Comparison of ENCODE assay signal across 8 mouse cellular contexts in the genomic region with DNA sequence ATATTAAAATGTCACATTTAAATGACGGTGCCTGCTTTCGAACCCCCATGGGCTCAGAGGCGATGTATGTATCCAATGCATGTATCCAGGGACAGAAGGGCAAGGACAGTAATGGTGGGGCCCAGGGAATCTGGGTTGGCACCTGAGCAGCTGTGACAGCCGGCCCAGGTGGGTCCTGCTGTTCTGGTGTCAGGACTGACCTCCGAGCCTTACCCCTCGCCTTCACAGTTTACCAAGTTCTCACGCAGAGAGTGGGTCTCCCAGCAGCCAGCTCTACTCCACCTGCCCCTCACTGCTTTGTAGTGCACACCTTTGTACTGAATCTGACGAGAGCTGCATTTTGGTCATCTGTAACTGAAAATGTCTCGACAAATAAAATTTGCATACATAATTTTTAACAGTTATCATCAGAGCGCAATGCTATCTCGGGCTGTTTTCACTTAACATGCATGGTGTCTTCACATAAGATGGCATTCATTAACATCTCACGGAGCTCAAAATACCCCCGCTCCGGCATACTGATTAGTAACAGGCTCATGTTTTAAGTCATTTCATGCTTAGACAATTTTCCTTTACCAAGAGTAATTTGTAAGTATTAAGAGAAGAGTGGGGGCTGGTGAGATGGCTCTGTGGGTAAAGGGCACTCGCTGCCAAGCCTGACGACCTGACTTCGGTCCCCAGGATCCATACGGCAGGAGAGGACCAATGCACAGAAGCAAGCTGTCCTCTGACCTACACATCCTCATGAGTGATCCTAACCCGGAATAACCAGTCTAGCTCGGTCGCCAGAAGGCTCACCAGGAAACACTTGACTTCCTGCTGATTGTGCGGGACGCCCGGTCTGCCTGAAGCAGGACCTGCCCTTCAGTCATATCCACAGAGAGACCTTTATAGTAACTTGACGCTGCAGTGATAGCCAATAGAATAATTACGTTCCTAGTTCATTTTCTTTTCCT.
DNase-seq lines count a peak whose midpoint lies in the region; ATAC-seq and TF ChIP-seq lines count a peak whose summit lies in the region.
"Had no signal": no experiment of that assay in that cellular context is flagged by ENCODE, and none has a peak within 500 bp of the region (broad histone marks: within the 10 kb centered on the region; RNA-seq: fewer than 3 reads in every experiment).

No protein-coding gene starts in this region.

- WGBS in lung, embryonic 16.5 days, result 69% methylated on average over 26 of the region's 26 CpGs
- WGBS in forebrain, postnatal 0 days, result 68% methylated on average over 26 of the region's 26 CpGs
- WGBS in intestine, embryonic 15.5 days, result 83% methylated on average over 26 of the region's 26 CpGs
- 73% methylated on average over 26 of the region's 26 CpGs for WGBS in midbrain, embryonic 16.5 days

- no peaks in the 10 kb centered on the region for H3K9me3 ChIP-seq in lung, embryonic 16.5 days (ENCODE audit: control insufficient read depth, low read length)
- no peaks in the 10 kb centered on the region for H3K9me3 ChIP-seq in forebrain, postnatal 0 days (ENCODE audit: low read length)
- H3K9me3 ChIP-seq in intestine, embryonic 15.5 days, result no peaks in the 10 kb centered on the region
- no peaks in the 10 kb centered on the region for H3K9me3 ChIP-seq in midbrain, embryonic 16.5 days (replicated peaks; ENCODE audit: control insufficient read depth, low read length, poor library complexity, severe bottlenecking)

- H3K4me3 ChIP-seq in lung, embryonic 16.5 days (ENCODE audit: low read length), result no peak overlapping the region
- H3K4me3 ChIP-seq in forebrain, postnatal 0 days (ENCODE audit: low read depth, low read length), result no peak overlapping the region
- no peak overlapping the region for H3K4me3 ChIP-seq in intestine, embryonic 15.5 days (replicated peaks)
- H3K4me3 ChIP-seq in midbrain, embryonic 16.5 days (ENCODE audit: low read depth, low read length), result no peak overlapping the region
- H3K4me3 ChIP-seq: left cerebral cortex, adult 2 months had no signal

- TF ChIP-seq CTCF in forebrain, postnatal 0 days (IDR thresholded peaks at IDR 0.05; ENCODE audit: low read depth), result no peak

- H3K9ac ChIP-seq in lung, embryonic 16.5 days (ENCODE audit: low read length), result no peak overlapping the region
- H3K9ac ChIP-seq in forebrain, postnatal 0 days, result no peak overlapping the region
- no peak overlapping the region for H3K9ac ChIP-seq in intestine, embryonic 15.5 days
- H3K9ac ChIP-seq in midbrain, embryonic 16.5 days (ENCODE audit: low read depth, low read length), result no peak overlapping the region

- no peaks in the 10 kb centered on the region; the same call in none of the 2 replicates for H3K36me3 ChIP-seq in lung, embryonic 16.5 days (ENCODE audit: control insufficient read depth, insufficient read depth, low read length)
- H3K36me3 ChIP-seq in forebrain, postnatal 0 days (ENCODE audit: insufficient read depth), result no peaks in the 10 kb centered on the region; the same call in 1 of the 2 replicates
- H3K36me3 ChIP-seq in intestine, embryonic 15.5 days, result peaks cover 13% of the 10 kb centered on the region; the same call in 1 of the 2 replicates
- H3K36me3 ChIP-seq in midbrain, embryonic 16.5 days (ENCODE audit: control insufficient read depth, insufficient read depth, low read length), result peaks cover 5% of the 10 kb centered on the region; the same call in 1 of the 2 replicates

- peaks cover 10% of the 10 kb centered on the region for H3K4me1 ChIP-seq in lung, embryonic 16.5 days (replicated peaks; ENCODE audit: control insufficient read depth, insufficient read depth, low read length)
- H3K4me1 ChIP-seq in forebrain, postnatal 0 days (ENCODE audit: insufficient read depth), result no peaks in the 10 kb centered on the region
- H3K4me1 ChIP-seq in intestine, embryonic 15.5 days (replicated peaks), result 0 out of 2 replicates have a peak, but pooled peaks cover 2% of the 10 kb centered on the region
- H3K4me1 ChIP-seq in midbrain, embryonic 16.5 days (ENCODE audit: control insufficient read depth, insufficient read depth, low read length), result 0 out of 2 replicates have a peak, but pooled peaks cover 3% of the 10 kb centered on the region

- DNase-seq in lung, postnatal 14 days, result no peak
- DNase-seq in forebrain, postnatal 0 days, result no peak
- no peak for DNase-seq in gastrocnemius, postnatal 4 days (ENCODE audit: low spot score in 2 of 2)
- DNase-seq in thymus, postnatal 14 days, result no peak

- peak; percentile 72 for ATAC-seq in lung, embryonic 16.5 days (ENCODE audit: low read depth)
- ATAC-seq in forebrain, postnatal 0 days, result peak; percentile 67
- ATAC-seq in intestine, embryonic 15.5 days, result peak; percentile 77
- ATAC-seq in midbrain, embryonic 16.5 days, result peak; percentile 56; the same call in 1 of the 2 replicates

- no peaks in the 10 kb centered on the region for H3K27me3 ChIP-seq in lung, embryonic 16.5 days (ENCODE audit: control insufficient read depth, insufficient read depth, low read depth, low read length)
- H3K27me3 ChIP-seq in forebrain, postnatal 0 days (ENCODE audit: insufficient read depth, low read length), result no peaks in the 10 kb centered on the region
- H3K27me3 ChIP-seq in intestine, embryonic 15.5 days (replicated peaks), result no peaks in the 10 kb centered on the region
- H3K27me3 ChIP-seq in midbrain, embryonic 16.5 days (ENCODE audit: control insufficient read depth, insufficient read depth, low read depth, low read length), result no peaks in the 10 kb centered on the region

- no peak overlapping the region for H3K4me2 ChIP-seq in lung, embryonic 16.5 days (ENCODE audit: low read depth, low read length)
- H3K4me2 ChIP-seq in forebrain, postnatal 0 days (ENCODE audit: low read depth), result no peak overlapping the region
- H3K4me2 ChIP-seq in intestine, embryonic 15.5 days (replicated peaks), result no peak overlapping the region
- H3K4me2 ChIP-seq in midbrain, embryonic 16.5 days (ENCODE audit: low read length), result no peak overlapping the region

- H3K27ac ChIP-seq in lung, embryonic 16.5 days (ENCODE audit: low read length), result no peak overlapping the region
- H3K27ac ChIP-seq in forebrain, postnatal 0 days (ENCODE audit: low read depth, low read length), result peak overlapping the region; percentile 57
- no peak overlapping the region for H3K27ac ChIP-seq in intestine, embryonic 15.5 days
- peak overlapping the region; percentile 26; the same call in 1 of the 2 replicates for H3K27ac ChIP-seq in midbrain, embryonic 16.5 days (ENCODE audit: low read length)
- H3K27ac ChIP-seq: left cerebral cortex, adult 2 months had no signal

Comparison
In these comparisons a context has a peak if more than half of its experiments do, and no peak if none do; other contexts are left out.
1. H3K27ac ChIP-seq: peak in forebrain, postnatal 0 days (single experiment) and midbrain, embryonic 16.5 days (single experiment); none in lung, embryonic 16.5 days (single experiment) and intestine, embryonic 15.5 days (single experiment).
2. Peak in every context shown above with its lines, with median percentiles within 50 percentile points of each other: ATAC-seq.